Mouse (Mus musculus) ES-Bruce4 (cell line): ENCODE data around the gene Chmp5. TPM values are rescaled to one million over a fixed set of nuclear protein-coding genes. Genes with fewer than 3 reads are reported as not detected.
A peak's percentile ranks its signal among the peaks of the same experiment; 100 is the strongest.
"Not testable (repeated sequence)": the region's sequence is repeated elsewhere in the genome, so short reads cannot be mapped to it uniquely, and the experiment has no call there.

ENCODE experiments used
- H3K27ac ChIP-seq: 2 replicates; pipeline ENCODE4 v1.5.1; 2012; ENCODE audit warnings: low read length, inconsistent platforms; ENCODE audit not compliant: insufficient read depth
- H3K27me3 ChIP-seq: 2 replicates; pipeline ENCODE4 v1.6.1; 2012; ENCODE audit warnings: mild to moderate bottlenecking, low read length, inconsistent platforms; ENCODE audit not compliant: control insufficient read depth, poor library complexity, insufficient read depth, severe bottlenecking
- H3K36me3 ChIP-seq: 2 replicates; pipeline ENCODE4 v1.6.1; 2012; ENCODE audit warnings: inconsistent platforms, mild to moderate bottlenecking, low read length, moderate library complexity; ENCODE audit not compliant: control insufficient read depth, poor library complexity, insufficient read depth, severe bottlenecking
- H3K4me1 ChIP-seq: one replicate; pipeline ENCODE4 v1.8.1; 2011; ENCODE audit warnings: low read length; ENCODE audit not compliant: control insufficient read depth, insufficient read depth
- H3K4me3 ChIP-seq: 2 replicates; pipeline ENCODE4 v1.5.1; 2011; ENCODE audit warnings: low read depth, mild to moderate bottlenecking, low read length
- H3K9ac ChIP-seq: 2 replicates; pipeline ENCODE4 v1.6.1; 2012; ENCODE audit warnings: low read depth, mild to moderate bottlenecking, inconsistent platforms; ENCODE audit not compliant: poor library complexity, severe bottlenecking
- H3K9me3 ChIP-seq: replicated peaks from 2 replicates; pipeline ENCODE4 v1.6.1; 2012; ENCODE audit warnings: mild to moderate bottlenecking, low read length, inconsistent platforms; ENCODE audit not compliant: control insufficient read depth, poor library complexity, insufficient read depth, severe bottlenecking
- CTCF ChIP-seq: IDR thresholded peaks from one replicate; pipeline ENCODE4 v1.8.1; 2011; ENCODE audit warnings: low read depth, low read length
- EP300 ChIP-seq: IDR thresholded peaks from 2 replicates; pipeline ENCODE4 v1.6.1; 2011; ENCODE audit warnings: low read depth, low read length; ENCODE audit not compliant: insufficient read depth
- POLR2A ChIP-seq: IDR thresholded peaks from one replicate; pipeline ENCODE4 v1.8.1; 2011; ENCODE audit warnings: low read length; ENCODE audit not compliant: insufficient read depth
- polyA plus RNA-seq: library from polyadenylated mRNA; stranded (reverse); fragments of >200 nt; gene quantifications from 2 replicates; pipeline ENCODE4 v1.2.4, GENCODE M21; 2011; ENCODE audit warnings: low read depth; ENCODE audit not compliant: missing spikeins, insufficient read depth, insufficient read length

Chmp5 gene
- polyA plus RNA-seq, 1 experiment = 120 TPM

DNA sequence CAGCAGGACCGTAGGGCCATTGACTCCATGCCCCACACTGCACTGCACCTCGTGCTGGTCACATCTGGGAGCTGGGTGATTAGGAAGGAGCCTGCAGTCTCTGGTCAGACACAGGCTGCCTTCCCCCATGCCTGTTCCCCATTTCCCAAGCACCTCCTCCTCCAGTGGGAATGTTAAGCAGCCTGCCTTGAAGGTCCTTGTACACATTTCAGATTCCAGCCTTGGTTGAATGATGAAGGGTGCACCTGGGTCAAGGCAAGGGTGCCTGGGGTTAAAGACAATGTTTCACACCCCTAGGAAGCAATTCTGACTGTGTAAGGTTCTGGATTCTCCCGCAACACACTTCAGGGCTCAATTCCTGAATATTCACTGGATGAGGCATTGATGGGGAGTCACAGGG is 26.9 kb upstream of the Chmp5 start:
- H3K9me3 ChIP-seq = no peaks in the 10 kb centered on the region
- no peak overlapping the region for H3K9ac ChIP-seq
- H3K4me1 ChIP-seq = no peaks in the 10 kb centered on the region
- H3K36me3 ChIP-seq = no peaks in the 10 kb centered on the region
- no peaks in the 10 kb centered on the region for H3K27me3 ChIP-seq
- no peak overlapping the region for H3K27ac ChIP-seq
- TF ChIP-seq CTCF (no peak), POLR2A (no peak), EP300 (no peak)
- H3K4me3 ChIP-seq = no peak overlapping the region

- H3K9ac ChIP-seq = no peak overlapping the region
- H3K4me3 ChIP-seq = no peak overlapping the region
- H3K27me3 ChIP-seq = no peaks in the 10 kb centered on the region
- TF ChIP-seq EP300 (no peak), POLR2A (no peak), CTCF (no peak)
- no peak overlapping the region for H3K27ac ChIP-seq
- no peaks in the 10 kb centered on the region for H3K4me1 ChIP-seq
- H3K9me3 ChIP-seq = no peaks in the 10 kb centered on the region
- H3K36me3 ChIP-seq = no peaks in the 10 kb centered on the region
Measured at GRCm38 (mm10) chr4:40923087-40923651, 25.0 kb upstream of the Chmp5 start.

DNA sequence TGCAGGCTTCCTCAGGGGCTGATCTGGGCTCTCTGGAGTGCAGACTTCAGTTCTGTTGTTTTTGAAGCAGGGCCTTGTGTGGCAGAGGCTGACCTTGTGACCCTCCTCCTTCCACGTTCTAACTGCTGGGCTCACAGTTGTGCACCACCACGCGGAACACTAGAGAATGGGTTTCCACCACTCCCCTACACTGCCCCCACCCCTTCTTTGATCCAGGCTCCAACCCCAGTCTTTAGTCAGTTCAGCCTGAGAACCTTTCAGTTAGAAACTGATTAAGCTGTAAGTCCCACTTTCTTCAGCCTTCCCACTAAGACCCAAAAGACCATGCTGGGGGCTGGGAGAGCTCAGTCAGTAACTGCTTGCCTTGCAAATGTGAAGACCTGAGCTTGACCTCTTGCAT is 22.6 kb upstream of the Chmp5 start:
- Histone ChIP-seq H3K27ac (no peak overlapping the region), H3K36me3 (no peaks in the 10 kb centered on the region), H3K9ac (no peak overlapping the region), H3K27me3 (no peaks in the 10 kb centered on the region), H3K4me3 (no peak overlapping the region), H3K9me3 (no peaks in the 10 kb centered on the region), H3K4me1 (no peaks in the 10 kb centered on the region)
- TF ChIP-seq CTCF = no peak
- no peak for TF ChIP-seq EP300
- TF ChIP-seq POLR2A = no peak

DNA sequence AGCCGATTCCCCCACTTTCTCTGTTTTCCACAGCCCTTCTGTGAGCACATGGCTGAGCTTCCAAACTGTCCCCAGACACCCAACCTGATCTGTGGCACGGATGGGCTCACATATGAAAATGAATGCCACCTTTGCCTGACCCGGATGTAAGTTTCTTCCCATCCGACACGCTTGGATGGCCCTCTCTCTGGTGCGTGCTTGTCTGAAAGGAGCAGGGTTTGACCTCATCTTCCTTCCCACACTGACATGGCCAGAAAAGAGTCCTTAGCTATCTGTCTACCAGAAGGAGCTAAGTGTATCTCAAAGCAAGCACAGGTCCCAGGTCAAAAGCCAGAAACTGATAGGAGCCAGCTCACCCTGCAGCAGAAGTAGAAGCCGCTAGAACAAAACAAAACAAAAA is 19.2 kb upstream of the Chmp5 start:
- Histone ChIP-seq H3K4me1 (no peaks in the 10 kb centered on the region), H3K36me3 (peaks cover 3% of the 10 kb centered on the region), H3K9me3 (no peaks in the 10 kb centered on the region), H3K4me3 (no peak overlapping the region), H3K27ac (no peak overlapping the region), H3K9ac (no peak overlapping the region), H3K27me3 (no peaks in the 10 kb centered on the region)
- no peak for TF ChIP-seq EP300
- TF ChIP-seq POLR2A = no peak

DNA sequence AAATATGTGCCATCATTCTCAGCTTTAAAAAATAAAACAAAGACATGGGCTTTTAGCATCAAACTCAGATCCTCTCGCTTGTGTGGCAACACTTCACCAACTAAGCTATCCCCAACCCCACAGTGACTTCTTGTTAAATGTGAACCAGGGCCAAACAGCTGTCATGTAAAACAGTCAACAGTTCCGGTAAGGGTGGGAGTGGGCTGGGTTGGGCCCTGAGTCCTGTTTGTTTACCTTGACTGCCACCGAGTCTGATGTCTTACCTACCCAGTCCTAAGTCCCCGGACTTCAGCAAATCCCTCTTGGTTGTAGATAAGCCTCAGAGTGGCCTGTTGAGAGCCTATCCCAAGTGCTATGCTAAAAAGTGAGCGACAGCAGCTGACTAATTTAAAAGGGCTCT is 14.5 kb upstream of the Chmp5 start:
- peaks cover 19% of the 10 kb centered on the region for H3K36me3 ChIP-seq

GRCm38 (mm10) chr4:40934369-40934768 is 13.8 kb upstream of the Chmp5 start:
- H3K36me3 ChIP-seq = peaks cover 24% of the 10 kb centered on the region

More for the DNA sequence above, 14.5 kb upstream of the Chmp5 start:
- H3K9ac ChIP-seq = no peak overlapping the region
- H3K27me3 ChIP-seq = no peaks in the 10 kb centered on the region
- TF ChIP-seq POLR2A (no peak), CTCF (no peak), EP300 (no peak)
- H3K4me1 ChIP-seq = no peaks in the 10 kb centered on the region
- peak overlapping the region; percentile 9 for H3K27ac ChIP-seq
- H3K4me3 ChIP-seq = no peak overlapping the region
- no peaks in the 10 kb centered on the region for H3K9me3 ChIP-seq

More at GRCm38 (mm10) chr4:40934369-40934768, 13.8 kb upstream of the Chmp5 start:
- not testable (repeated sequence) for H3K9me3 ChIP-seq, H3K4me1 ChIP-seq, H3K27me3 ChIP-seq, H3K4me3 ChIP-seq, H3K9ac ChIP-seq
- peak overlapping the region; percentile 62; the same call in 1 of the 2 replicates for H3K27ac ChIP-seq
